Mouse (Mus musculus): ENCODE data around the gene Vcl. TPM values are rescaled to one million over a fixed set of nuclear protein-coding genes. Genes with fewer than 3 reads are reported as not detected.

Vcl gene
- total and polyA plus RNA-seq, 3 experiments = 62.4 to 103 (median 102) TPM

GRCm38 (mm10) chr14:20930481-20931391 is 1.5 kb downstream of the Vcl start:
- no peak for TF ChIP-seq CTCF (IDR thresholded peaks at IDR 0.05)
- TF ChIP-seq EP300 (IDR thresholded peaks at IDR 0.05; ENCODE audit: insufficient read depth, low read depth, low read length) = no peak
- no peak for TF ChIP-seq POLR2A (IDR thresholded peaks at IDR 0.05; ENCODE audit: insufficient read depth, low read depth, low read length)
- H3K79me2 ChIP-seq (replicated peaks; ENCODE audit: control insufficient read depth, insufficient read depth, low read length) = peaks cover 6% of the 10 kb centered on the region
- peak; percentile 20 to 41 for DNase-seq
- peak overlapping the region; percentile 97 for H3K27ac ChIP-seq
- H3K4me1 ChIP-seq (ENCODE audit: control insufficient read depth, insufficient read depth, low read length) = peaks cover 6% of the 10 kb centered on the region
- 5% methylated on average over 8 of the region's 8 CpGs for WGBS
- intact Hi-C loops (cut with DNase I) = loop anchor here (2.0 kb wide), 1 partner anchor 62 kb away; no protein-coding TSS in a partner anchor
- peak overlapping the region; percentile 86 for H3K9ac ChIP-seq (ENCODE audit: low read depth, low read length)
- peaks cover 29% of the 10 kb centered on the region for H3K36me3 ChIP-seq (ENCODE audit: control insufficient read depth, insufficient read depth, low read length)
- H3K4me3 ChIP-seq = peak overlapping the region; percentile 82
- H3K27me3 ChIP-seq (ENCODE audit: control insufficient read depth, insufficient read depth, low read length) = no peaks in the 10 kb centered on the region; the same call in 1 of the 2 replicates

DNA sequence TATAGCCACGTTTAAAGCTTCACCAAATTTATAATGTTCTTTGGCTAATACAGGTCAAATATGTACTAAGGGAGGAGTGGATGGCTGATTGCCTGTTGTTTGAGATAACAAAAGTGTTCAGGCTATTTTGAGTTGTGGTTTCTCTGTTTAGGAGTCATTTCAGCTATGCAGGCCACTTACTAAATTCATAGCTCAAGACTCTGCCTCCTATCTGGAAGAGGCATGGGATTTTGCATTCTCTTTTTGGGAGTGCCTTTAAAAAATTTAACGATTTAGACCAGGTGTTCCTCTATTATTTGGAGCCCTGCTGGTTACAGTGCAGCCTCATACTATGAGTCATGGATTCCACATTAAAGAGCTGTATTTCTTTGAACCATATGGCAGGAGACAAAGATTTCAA is 9.2 kb downstream of the Vcl start:
- Histone ChIP-seq H3K4me3 (no peak overlapping the region; the same call in 1 of the 2 replicates), H3K27me3 (ENCODE audit: control insufficient read depth, insufficient read depth, low read length) (no peaks in the 10 kb centered on the region), H3K27ac (peak overlapping the region; percentile 60), H3K9ac (ENCODE audit: low read depth, low read length) (no peak overlapping the region), H3K79me2 (replicated peaks; ENCODE audit: control insufficient read depth, insufficient read depth, low read length) (peaks cover 10% of the 10 kb centered on the region), H3K4me1 (ENCODE audit: control insufficient read depth, insufficient read depth, low read length) (peaks cover 15% of the 10 kb centered on the region), H3K36me3 (ENCODE audit: control insufficient read depth, insufficient read depth, low read length) (peaks cover 53% of the 10 kb centered on the region)
- no peak for DNase-seq
- 9% methylated on average over 2 of the region's 2 CpGs for WGBS
- no peak for TF ChIP-seq CTCF (IDR thresholded peaks at IDR 0.05)
- TF ChIP-seq EP300 (IDR thresholded peaks at IDR 0.05; ENCODE audit: insufficient read depth, low read depth, low read length) = no peak
- no peak for TF ChIP-seq POLR2A (IDR thresholded peaks at IDR 0.05; ENCODE audit: insufficient read depth, low read depth, low read length)
- intact Hi-C loops (cut with DNase I) = no loop called here

- H3K36me3 ChIP-seq (ENCODE audit: control insufficient read depth, insufficient read depth, low read length) = peaks cover 49% of the 10 kb centered on the region
- H3K27ac ChIP-seq = peak overlapping the region; percentile 60
- peaks cover 9% of the 10 kb centered on the region for H3K79me2 ChIP-seq (replicated peaks; ENCODE audit: control insufficient read depth, insufficient read depth, low read length)
- H3K27me3 ChIP-seq (ENCODE audit: control insufficient read depth, insufficient read depth, low read length) = no peaks in the 10 kb centered on the region
- 7% methylated on average over 1 of the region's 1 CpGs for WGBS
- H3K4me3 ChIP-seq = no peak overlapping the region
- H3K9ac ChIP-seq (ENCODE audit: low read depth, low read length) = no peak overlapping the region
- no peak for TF ChIP-seq CTCF (IDR thresholded peaks at IDR 0.05)
- TF ChIP-seq EP300 (IDR thresholded peaks at IDR 0.05; ENCODE audit: insufficient read depth, low read depth, low read length) = no peak
- no peak for DNase-seq
- intact Hi-C loops (cut with DNase I) = no loop called here
- H3K4me1 ChIP-seq (ENCODE audit: control insufficient read depth, insufficient read depth, low read length) = peaks cover 15% of the 10 kb centered on the region
Observed at GRCm38 (mm10) chr14:20938860-20939259, 9.7 kb downstream of the Vcl start.

GRCm38 (mm10) chr14:20945296-20945695 is 16.1 kb downstream of the Vcl start:
- Histone ChIP-seq H3K27ac (no peak overlapping the region), H3K36me3 (ENCODE audit: control insufficient read depth, insufficient read depth, low read length) (peaks cover 24% of the 10 kb centered on the region), H3K4me1 (ENCODE audit: control insufficient read depth, insufficient read depth, low read length) (peaks cover 5% of the 10 kb centered on the region), H3K4me3 (no peak overlapping the region), H3K79me2 (replicated peaks; ENCODE audit: control insufficient read depth, insufficient read depth, low read length) (peaks cover 3% of the 10 kb centered on the region), H3K27me3 (ENCODE audit: control insufficient read depth, insufficient read depth, low read length) (no peaks in the 10 kb centered on the region), H3K9ac (ENCODE audit: low read depth, low read length) (no peak overlapping the region)
- 66% methylated on average over 2 of the region's 2 CpGs for WGBS
- TF ChIP-seq EP300 (IDR thresholded peaks at IDR 0.05; ENCODE audit: insufficient read depth, low read depth, low read length) = no peak
- no peak for TF ChIP-seq CTCF (IDR thresholded peaks at IDR 0.05)
- no peak for TF ChIP-seq POLR2A (IDR thresholded peaks at IDR 0.05; ENCODE audit: insufficient read depth, low read depth, low read length)
- DNase-seq = no peak
- intact Hi-C loops (cut with DNase I) = no loop called here

- H3K4me3 ChIP-seq = no peak overlapping the region
- no peaks in the 10 kb centered on the region for H3K27me3 ChIP-seq (ENCODE audit: control insufficient read depth, insufficient read depth, low read length)
- H3K79me2 ChIP-seq (replicated peaks; ENCODE audit: control insufficient read depth, insufficient read depth, low read length) = peaks cover 2% of the 10 kb centered on the region
- peaks cover 22% of the 10 kb centered on the region for H3K36me3 ChIP-seq (ENCODE audit: control insufficient read depth, insufficient read depth, low read length)
- H3K4me1 ChIP-seq (ENCODE audit: control insufficient read depth, insufficient read depth, low read length) = peaks cover 5% of the 10 kb centered on the region
- intact Hi-C loops (cut with DNase I) = no loop called here
- no peak overlapping the region for H3K9ac ChIP-seq (ENCODE audit: low read depth, low read length)
- no peak for DNase-seq
- TF ChIP-seq EP300 (IDR thresholded peaks at IDR 0.05; ENCODE audit: insufficient read depth, low read depth, low read length) = no peak
- no peak for TF ChIP-seq CTCF (IDR thresholded peaks at IDR 0.05)
- no peak for TF ChIP-seq POLR2A (IDR thresholded peaks at IDR 0.05; ENCODE audit: insufficient read depth, low read depth, low read length)
- no peak overlapping the region for H3K27ac ChIP-seq
Observed at GRCm38 (mm10) chr14:20956021-20956420, 26.8 kb downstream of the Vcl start.

DNA sequence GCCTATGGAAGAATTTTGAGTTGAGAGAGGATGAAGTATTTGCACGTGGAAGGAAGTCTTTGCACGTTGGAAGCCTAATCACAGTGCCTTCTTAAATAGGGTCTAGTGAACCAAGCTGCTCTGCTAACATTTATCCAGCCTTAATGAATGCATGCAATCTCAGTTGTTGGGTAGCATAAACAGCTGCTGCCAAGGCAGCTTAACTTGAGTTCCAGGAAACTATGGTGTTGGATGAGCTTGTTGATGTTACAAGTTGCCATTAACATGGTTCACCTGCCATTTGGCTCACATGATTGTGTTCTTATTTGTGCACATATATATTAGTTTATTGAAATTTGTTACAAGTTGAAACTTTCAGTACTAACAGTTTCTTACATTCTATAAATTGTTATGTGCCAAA is 29.8 kb downstream of the Vcl start:
- peaks cover 6% of the 10 kb centered on the region for H3K4me1 ChIP-seq (ENCODE audit: control insufficient read depth, insufficient read depth, low read length)
- H3K4me3 ChIP-seq = no peak overlapping the region
- H3K36me3 ChIP-seq (ENCODE audit: control insufficient read depth, insufficient read depth, low read length) = peaks cover 30% of the 10 kb centered on the region
- no peak overlapping the region for H3K9ac ChIP-seq (ENCODE audit: low read depth, low read length)
- 32% methylated on average over 2 of the region's 2 CpGs for WGBS
- intact Hi-C loops (cut with DNase I) = no loop called here
- no peak for DNase-seq
- H3K27ac ChIP-seq = no peak overlapping the region
- no peaks in the 10 kb centered on the region for H3K27me3 ChIP-seq (ENCODE audit: control insufficient read depth, insufficient read depth, low read length)
- TF ChIP-seq CTCF (IDR thresholded peaks at IDR 0.05) (no peak), EP300 (IDR thresholded peaks at IDR 0.05; ENCODE audit: insufficient read depth, low read depth, low read length) (no peak), POLR2A (IDR thresholded peaks at IDR 0.05; ENCODE audit: insufficient read depth, low read depth, low read length) (no peak)
- H3K79me2 ChIP-seq (replicated peaks; ENCODE audit: control insufficient read depth, insufficient read depth, low read length) = peaks cover 2% of the 10 kb centered on the region

Data from heart, adult 2 months (tissue).